Mouse (Mus musculus) CD4-positive, CD25-positive, alpha-beta regulatory T cell, adult 4 months (primary cell): Measurements from ENCODE around the gene Bmpr2. TPM values are rescaled to one million over a fixed set of nuclear protein-coding genes. Genes with fewer than 3 reads are reported as not detected.

Source experiments
- polyA plus RNA-seq, 2 experiments: library from polyadenylated mRNA; unstranded; fragments of 100-300 nt; shearing (Covaris generic); gene quantifications; one replicate each; pipeline ENCODE4 v1.2.1; 2017

Bmpr2 gene
- polyA plus RNA-seq, 2 experiments from 2014 or later = 2.6 to 3.0 TPM

Other genes starting within 250 kb of the Bmpr2 start
- gene Gm973, start 247.1 kb upstream of the Bmpr2 start, polyA plus RNA-seq = 1 to 10 TPM; 1.1 to 2.2 TPM
- 100 to 1,000 TPM; 471 to 552 TPM for gene Sumo1, start 92.6 kb upstream of the Bmpr2 start, polyA plus RNA-seq
- gene Nop58, start 78.4 kb upstream of the Bmpr2 start, polyA plus RNA-seq = 100 to 1,000 TPM; 181 to 197 TPM
- 10 to 100 TPM; 12.1 to 15.4 TPM for gene Fam117b, start 149.6 kb downstream of the Bmpr2 start, polyA plus RNA-seq